Mouse (Mus musculus) embryonic fibroblast, embryonic 13.5 days (primary cell): ENCODE measurements around the gene Nob1.

ENCODE experiments used
- CTCF ChIP-seq: IDR thresholded peaks from 2 replicates; pipeline ENCODE4 v1.5.1; 2011; ENCODE audit warnings: mild to moderate bottlenecking, control low read depth, low read length, moderate library complexity, borderline replicate concordance; ENCODE audit not compliant: insufficient read depth
- POLR2A ChIP-seq: IDR thresholded peaks from 2 replicates; pipeline ENCODE4 v1.6.1; 2011; ENCODE audit warnings: low read depth, mild to moderate bottlenecking, control low read depth, low read length, moderate library complexity

DNA sequence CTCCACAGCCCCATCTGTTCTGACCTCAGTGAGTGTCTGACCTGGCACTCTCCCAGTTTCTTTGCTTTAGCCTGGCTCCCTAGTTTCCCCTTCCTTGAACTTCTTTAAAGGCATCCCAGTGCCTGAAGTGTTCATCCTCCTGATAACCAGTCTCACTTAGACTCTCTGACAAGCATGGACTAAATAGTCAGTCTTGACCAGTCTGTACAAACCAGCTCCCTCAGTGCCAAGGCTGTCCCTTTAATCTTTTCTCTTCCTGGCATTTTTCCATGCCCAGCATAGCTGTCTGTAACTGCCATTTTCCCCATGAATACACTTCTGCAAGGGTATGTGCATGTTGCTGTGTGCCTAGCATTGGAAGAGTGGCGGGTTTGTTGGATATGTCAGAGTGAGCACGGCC, 39.8 kb downstream of the Nob1 start:
- TF ChIP-seq CTCF (no peak), POLR2A (no peak)
